Comparison of ENCODE assay signal across 8 mouse cellular contexts in genomic region chr17:32905239-32905638, GRCm38 (mm10). TPM values are rescaled to one million over a fixed set of nuclear protein-coding genes. Genes with fewer than 3 reads are reported as not detected.
A peak's percentile ranks its signal among the peaks of the same experiment; 100 is the strongest.
DNase-seq lines count a peak whose midpoint lies in the region; ATAC-seq lines count a peak whose summit lies in the region.

No protein-coding gene starts in this region.

- peak overlapping the region; percentile 24 for H3K4me3 ChIP-seq in neural tube, embryonic 13.5 days

- peak overlapping the region; percentile 55 for H3K9ac ChIP-seq in neural tube, embryonic 13.5 days

- WGBS in neural tube, embryonic 13.5 days: 16% methylated on average over 19 of the region's 19 CpGs

- no peaks in the 10 kb centered on the region for H3K36me3 ChIP-seq in neural tube, embryonic 13.5 days

- DNase-seq in 416B (ENCODE audit: low read depth): peak; percentile 34
- peak; percentile 16 for DNase-seq in MN1 (ENCODE audit: low spot score)
- DNase-seq in cerebellum, adult 9-11 months: peak; percentile 40
- DNase-seq in gastrocnemius, postnatal 14 days: peak; percentile 19
- peak; percentile 24 to 68 for DNase-seq in kidney, adult 8-10 months
- DNase-seq in lung, adult 18-20 months: peak; percentile 29 to 45
- peak; percentile 48 for DNase-seq in thymus, postnatal 36 days

- H3K4me1 ChIP-seq in neural tube, embryonic 13.5 days (replicated peaks): no peaks in the 10 kb centered on the region

- peaks cover 16% of the 10 kb centered on the region for H3K27me3 ChIP-seq in neural tube, embryonic 13.5 days

- intact Hi-C loops in gastrocnemius, postnatal 14 days (cut with DNase I; ENCODE audit: low total_unique reads): loop anchor here (5.0 kb wide), 1 partner anchor 47 kb away; no protein-coding TSS in a partner anchor

- H3K4me2 ChIP-seq in neural tube, embryonic 13.5 days: peak overlapping the region; percentile 47

- ATAC-seq in neural tube, embryonic 13.5 days (ENCODE audit: low read depth): peak; percentile 69

- H3K9me3 ChIP-seq in neural tube, embryonic 13.5 days: no peaks in the 10 kb centered on the region

- H3K27ac ChIP-seq in neural tube, embryonic 13.5 days (replicated peaks): no peak overlapping the region

RNA-seq across cellular contexts. Expression of gene Cyp4f14, which starts 11.9 kb away (rescaled TPM):
- under 1 TPM in 1 of 2 experiments, not detected in 1; 0.33 TPM for total RNA-seq in gastrocnemius, postnatal 14 days (2021)
- not detected in 2 replicates for polyA plus RNA-seq in neural tube, embryonic 13.5 days (2015; fragmentation: Nextera tagmentation; extraction: Ambion mirVana)

RNA-seq across cellular contexts. Expression of gene Zfp870, which starts 13.8 kb away (rescaled TPM):
- 1 to 10 TPM; 6.2 TPM for total RNA-seq in gastrocnemius, postnatal 14 days (2021)
- 6.1 and 7.2 TPM in 2 replicates for polyA plus RNA-seq in neural tube, embryonic 13.5 days (2015; fragmentation: Nextera tagmentation; extraction: Ambion mirVana)

RNA-seq across cellular contexts. Expression of gene Cyp4f13, which starts 42.0 kb away (rescaled TPM):
- total RNA-seq in gastrocnemius, postnatal 14 days (2021): 1 to 10 TPM; 5.1 to 9.6 TPM
- polyA plus RNA-seq in neural tube, embryonic 13.5 days (2015; fragmentation: Nextera tagmentation; extraction: Ambion mirVana): 7.0 and 8.2 TPM in 2 replicates
